Mouse (Mus musculus): Measurements from ENCODE around the gene Anks4b.
A peak's percentile ranks its signal among the peaks of the same experiment; 100 is the strongest.

Anks4b gene

DNA sequence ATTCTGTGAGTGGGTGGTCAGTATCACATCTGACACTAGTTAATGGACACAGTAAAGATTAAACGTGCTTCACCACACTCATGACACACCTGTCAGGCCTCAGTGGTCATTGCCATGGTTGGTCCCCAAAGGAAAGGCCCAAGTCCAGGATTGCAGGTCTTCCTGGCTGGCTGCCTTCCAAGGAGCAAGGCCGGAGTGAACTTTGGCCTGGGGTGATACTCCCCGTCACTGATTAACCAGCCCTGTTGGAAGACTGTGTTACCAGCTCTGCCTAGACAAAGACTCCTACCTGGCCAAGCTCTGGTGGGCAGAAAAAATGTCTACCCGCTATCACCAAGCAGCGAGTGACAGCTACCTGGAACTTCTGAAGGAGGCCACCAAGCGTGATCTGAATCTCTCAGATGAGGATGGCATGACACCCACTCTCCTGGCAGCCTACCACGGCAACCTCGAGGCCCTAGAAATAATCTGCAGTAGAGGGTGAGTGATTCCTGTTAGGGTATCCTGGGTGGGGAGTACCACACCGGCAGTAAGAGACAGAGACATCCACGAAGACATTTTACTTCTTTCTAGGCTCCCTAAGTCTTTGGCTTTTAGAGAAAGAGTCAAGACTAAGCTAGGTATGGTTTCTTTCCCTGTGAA, at the start of gene Anks4b:
Gene Anks4b, plus strand, starts transcription at position 256 of the 642 bp plus-strand sequence.
- DNase-seq: no peak

DNA sequence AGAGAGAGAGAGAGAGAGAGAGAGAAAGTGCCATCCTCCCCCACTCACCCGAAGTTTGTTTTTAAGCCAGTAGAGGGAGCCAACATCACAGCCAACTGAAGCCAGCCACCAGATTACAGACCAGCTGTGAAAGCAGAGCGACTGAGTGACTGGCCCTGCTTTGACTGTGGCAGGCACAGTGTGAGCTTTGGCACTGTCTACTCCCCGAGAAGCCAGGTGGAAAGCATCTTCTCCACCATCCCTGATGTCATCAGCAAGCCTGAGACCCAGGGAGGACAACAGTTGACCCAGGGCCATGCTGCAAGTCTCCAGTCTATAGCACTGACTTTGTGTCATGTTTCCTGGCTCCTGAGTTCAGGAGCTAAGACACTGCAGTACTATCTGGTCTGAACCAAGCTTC, 48.8 kb upstream of the Anks4b start:
- DNase-seq: peak; percentile 44

DNA sequence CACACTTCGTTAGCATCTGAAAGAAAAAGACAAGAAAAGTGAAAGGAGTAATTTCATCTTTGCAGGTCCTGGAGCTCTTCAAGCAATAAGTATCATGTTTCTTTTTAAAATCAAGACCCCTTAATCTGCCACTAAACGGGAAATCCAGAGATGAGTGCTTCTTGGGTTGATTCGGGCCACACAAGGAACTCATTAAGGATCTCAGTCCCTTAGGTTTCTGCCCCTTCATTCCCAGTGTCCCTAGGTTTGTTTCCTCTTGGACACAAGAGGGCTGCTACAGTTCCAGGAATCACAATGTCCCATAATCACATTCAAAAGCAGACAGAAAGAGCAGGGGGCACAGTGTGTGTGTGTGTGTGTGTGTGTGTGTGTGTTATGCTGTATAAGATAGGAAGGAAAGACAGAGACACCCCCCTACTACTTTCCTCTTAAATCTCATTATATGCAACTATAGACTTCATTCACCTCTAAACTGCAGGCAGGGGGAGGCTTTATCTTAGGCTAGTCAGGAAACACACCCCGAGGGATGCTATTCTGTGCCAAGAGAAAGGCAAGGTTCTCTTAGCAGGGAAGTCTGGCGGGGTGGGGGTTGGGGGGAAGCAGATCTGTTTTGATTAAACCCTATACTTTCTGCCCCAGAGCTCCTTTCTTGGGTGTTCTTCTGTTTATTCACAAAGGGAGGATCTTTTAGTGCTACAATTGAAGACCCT, 46.5 kb upstream of the Anks4b start:
- DNase-seq: no peak

DNA sequence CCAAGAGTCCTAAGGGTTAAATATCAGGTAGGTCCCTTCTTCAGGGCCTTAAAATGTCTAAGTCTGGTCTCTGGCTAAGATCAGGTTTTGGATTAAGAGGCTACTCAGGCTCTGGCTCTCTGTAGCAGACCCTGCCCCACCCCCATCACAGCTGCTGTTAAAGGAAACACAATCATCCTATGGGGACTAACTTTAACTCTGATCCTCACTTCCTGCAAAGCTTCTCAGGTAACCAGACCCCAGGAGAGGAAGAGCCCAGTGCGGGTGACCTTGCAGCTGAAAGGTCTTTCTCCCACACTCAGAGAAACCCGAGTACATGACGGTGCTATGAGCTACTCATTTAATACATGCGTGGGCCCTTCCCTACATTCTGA, 46.0 kb upstream of the Anks4b start:
- DNase-seq: no peak

DNA sequence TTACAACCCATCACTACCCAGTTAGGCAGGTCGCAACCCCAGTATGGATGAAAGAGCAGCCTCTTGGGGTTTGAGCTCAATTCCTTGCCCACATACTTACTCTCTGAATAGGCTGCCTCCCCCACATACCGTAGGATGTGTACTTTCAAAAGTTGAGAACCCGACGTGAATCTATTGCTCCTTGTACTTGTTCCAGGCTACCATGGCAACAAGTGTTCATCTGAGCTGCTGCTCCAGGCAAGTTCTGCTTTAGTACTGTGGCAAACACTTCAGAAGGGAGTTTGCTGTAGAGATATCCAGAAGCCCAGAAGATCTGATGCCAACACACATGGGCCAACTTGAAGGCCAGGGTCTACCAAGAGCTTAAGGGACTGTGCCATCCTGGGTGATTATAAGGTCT, 44.7 kb upstream of the Anks4b start:
- no peak for DNase-seq

GRCm38 (mm10) chr7:120142743-120143142, 30.9 kb upstream of the Anks4b start:
- no peak for DNase-seq

DNA sequence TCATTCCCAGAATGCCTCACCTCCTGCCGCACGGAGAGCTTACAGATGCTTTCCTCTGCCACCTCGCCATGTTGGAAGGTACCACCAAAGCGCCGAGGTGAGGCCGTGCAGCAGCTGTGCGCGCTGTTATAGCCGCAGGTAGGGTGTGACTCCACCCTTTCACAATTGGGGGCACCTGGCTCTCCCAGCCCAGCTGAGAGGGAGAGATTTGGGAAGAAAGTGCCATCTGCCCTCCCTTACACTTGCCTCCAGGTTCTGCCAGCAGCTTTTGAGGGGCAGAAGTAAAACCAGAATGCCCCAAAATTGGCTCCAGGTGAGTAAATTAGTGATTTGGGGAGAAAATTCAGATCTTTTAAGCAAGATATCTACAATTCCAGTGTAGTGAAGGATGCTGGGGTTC, 28.5 kb upstream of the Anks4b start, which contains the start of gene Zp2:
Gene Zp2, minus strand, starts transcription at position 101 of the 400 bp plus-strand sequence.
- no peak for DNase-seq

DNA sequence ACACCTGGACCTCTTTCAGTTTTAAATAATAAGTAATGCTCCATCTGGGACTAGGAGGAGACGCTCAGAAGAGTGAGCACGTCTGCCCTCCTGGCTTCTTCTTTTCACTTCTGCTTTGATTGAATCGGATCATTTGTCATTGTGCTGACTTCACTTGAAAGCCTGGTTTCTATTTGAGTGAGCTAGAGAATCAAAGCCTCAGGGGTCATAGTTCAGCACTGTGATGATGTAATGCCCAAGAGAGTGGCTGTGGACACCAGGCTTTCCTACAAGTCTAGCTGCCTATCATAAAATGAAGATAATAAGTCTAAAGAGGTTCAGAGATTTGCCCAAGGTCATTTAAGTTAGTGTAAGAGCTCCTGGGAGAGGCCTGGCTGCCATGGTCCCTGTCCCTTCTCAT, 23.4 kb upstream of the Anks4b start:
- DNase-seq: no peak

DNA sequence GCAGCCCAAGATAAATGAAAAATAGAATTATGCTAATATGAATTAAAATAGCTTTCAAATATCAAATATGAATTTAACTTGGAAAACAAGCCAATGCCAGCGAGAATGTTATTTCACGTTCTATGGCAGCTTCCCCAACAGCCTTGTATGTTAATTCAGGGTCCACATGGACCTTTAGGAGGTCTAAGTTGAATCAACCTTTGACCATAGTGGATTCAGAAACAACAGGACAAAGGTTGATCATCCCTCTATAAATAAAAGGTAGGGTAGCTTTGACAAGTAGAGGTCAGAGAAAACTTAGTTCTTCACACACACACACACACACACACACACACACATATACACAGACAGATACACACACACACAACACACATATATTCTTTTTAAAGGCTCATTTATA, 22.8 kb upstream of the Anks4b start:
- DNase-seq: no peak

DNA sequence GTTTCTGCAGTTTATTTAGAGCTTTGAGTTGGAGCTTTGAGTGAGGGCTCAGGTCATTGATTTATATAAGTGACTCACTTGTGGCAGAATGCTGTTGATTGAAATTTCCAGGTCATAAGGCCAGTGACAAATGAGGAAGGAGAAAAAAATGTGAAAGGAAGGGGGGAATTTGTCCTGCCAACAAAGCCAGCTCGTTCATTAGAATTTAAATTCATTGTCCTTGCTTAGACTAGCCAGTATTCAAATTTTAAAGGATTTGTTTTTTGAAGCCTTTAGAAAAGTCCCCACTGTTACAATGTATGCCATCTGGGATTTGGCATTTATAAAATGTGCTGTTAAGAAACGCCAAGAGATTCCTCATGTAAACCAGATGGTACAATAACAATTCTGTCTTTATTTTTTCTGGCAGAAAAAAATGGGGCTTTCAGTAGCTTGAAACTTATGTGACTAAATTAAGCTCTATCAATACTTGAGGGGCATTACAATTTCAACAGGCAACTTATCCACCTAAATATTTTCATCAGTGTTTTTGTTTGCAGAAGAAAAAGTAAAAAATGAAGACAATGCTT, 16.7 kb upstream of the Anks4b start:
- DNase-seq: no peak

- no peak for DNase-seq
Observed at GRCm38 (mm10) chr7:120157575-120158061, 16.0 kb upstream of the Anks4b start.

DNA sequence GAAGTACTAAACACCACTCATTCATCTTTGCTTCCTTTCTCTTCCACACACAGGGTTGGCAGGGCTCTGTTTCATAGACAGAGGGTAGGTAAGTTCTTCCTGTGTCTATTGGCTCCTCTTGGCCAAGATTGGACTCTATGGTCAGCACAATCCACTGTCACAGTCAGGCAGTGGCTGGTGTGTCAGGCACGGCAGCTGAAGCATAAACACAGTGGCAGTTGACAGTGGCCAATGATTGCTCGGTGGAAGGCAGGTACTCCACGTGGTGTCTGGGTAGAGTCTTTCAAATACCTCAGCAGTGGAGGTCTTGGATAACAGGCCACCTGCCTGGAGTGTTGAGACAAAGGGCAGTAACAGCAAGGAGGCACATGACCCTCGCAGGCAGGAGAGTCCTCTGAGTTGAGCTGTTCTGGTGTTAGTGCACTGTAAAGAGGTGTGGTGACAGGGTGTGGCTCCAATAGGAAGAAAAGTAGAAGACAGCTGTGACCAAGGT, 15.5 kb upstream of the Anks4b start:
- DNase-seq: no peak

DNA sequence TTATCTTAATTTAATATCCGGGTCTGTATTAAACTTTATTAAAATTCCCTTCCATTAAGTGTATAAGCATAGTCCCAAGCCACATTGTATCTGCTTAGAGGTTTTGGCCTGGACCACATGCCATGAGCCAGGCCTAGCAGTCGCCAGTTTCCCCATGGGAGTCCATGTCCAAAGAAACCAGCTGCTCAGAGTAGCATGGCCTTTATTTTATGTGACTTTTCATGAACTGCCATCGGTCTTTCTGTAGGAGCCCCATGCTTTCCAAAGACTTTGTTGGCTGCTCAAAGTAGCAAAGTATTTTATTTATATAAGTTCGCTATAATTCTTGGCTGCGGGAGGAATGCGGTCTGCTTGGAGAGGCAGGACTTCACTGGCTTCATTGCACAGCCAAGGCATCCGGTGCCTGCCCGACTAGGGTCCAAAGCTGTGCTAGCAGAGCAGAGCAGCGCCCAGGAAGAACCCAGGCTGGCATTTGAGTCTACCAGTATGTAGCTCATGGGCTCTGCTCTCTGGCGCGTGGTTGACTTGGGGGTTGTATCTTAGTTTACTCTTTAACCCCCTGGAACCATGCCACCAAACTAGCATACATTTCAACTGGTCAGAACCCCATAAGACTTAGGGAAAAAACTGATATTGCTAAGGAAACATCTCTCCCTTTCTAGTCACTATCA, 9.9 kb upstream of the Anks4b start:
- no peak for DNase-seq

GRCm38 (mm10) chr7:120172188-120172700, 1.4 kb upstream of the Anks4b start:
- DNase-seq: no peak

- no peak for DNase-seq
Observed at GRCm38 (mm10) chr7:120174723-120175504, 1.3 kb downstream of the Anks4b start.

DNA sequence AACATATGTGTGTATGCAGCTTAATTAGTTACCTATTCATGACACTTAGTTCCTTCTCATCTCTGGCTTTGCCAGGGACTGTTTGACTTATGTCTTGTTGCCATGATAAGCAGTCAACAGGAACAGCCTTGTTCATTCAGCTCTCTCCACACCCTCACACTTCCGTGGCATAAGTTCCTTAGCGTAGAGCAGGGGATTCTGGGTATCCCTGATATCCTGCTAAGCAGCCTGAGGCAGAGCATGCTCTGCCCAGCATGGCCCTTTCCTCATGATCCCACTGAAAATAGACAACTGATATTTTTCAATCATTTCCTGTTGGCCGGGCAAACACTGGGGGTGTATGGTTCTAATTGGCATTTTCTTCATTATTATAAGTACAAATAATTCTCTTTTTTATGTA, 4.0 kb downstream of the Anks4b start:
- no peak for DNase-seq

GRCm38 (mm10) chr7:120178935-120179334, 5.3 kb downstream of the Anks4b start:
- no peak for DNase-seq

- DNase-seq: no peak
Observed at GRCm38 (mm10) chr7:120180547-120180946, 6.9 kb downstream of the Anks4b start.

- no peak for DNase-seq
Observed at GRCm38 (mm10) chr7:120181401-120182230, 8.0 kb downstream of the Anks4b start.

DNA sequence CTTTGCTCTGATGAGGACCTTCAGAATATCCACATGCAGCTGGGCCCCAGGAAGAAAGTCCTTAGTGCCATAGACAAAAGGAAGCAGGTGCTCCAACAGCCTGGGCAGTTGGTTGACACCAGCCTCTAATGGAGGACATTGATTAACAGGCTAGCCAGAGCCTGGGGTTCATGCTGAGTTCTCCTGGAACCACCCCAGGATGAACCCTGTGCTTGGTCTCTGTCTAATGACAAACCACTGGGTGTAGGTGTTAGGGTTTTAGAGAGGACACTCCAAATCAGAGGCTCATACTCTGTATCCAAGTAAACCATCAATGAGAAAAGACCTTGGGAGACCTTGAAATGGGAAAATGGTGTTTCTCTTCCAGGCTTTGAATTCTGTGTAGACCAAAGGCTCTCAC, 9.2 kb downstream of the Anks4b start:
- no peak for DNase-seq

DNA sequence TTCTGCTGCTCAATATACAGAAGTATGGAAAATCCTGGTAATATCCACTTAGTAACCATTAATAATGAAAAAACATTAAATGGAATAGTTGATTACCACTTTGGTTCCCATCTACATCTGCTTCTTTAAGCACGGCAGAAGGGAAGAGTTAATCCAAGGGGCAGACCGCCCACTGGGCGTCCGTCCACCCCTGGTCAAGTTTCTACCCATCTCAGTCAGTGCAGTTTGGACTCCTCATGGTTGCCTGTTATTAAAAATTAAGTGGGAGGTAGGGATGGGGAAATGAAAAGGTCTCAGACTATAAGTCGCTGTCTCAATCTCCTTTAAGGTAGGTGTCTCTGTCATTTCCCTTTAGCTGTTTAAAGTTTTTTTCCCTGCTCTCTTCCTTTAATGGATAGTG, 15.3 kb downstream of the Anks4b start:
- no peak for DNase-seq

Measured in cerebellum, adult 11 months (tissue).